Mouse (Mus musculus) gastrocnemius, adult 8-10 months (tissue): ENCODE measurements around the gene Stox2. TPM values are rescaled to one million over a fixed set of nuclear protein-coding genes. Genes with fewer than 3 reads are reported as not detected.
"Not testable (repeated sequence)": the region's sequence is repeated elsewhere in the genome, so short reads cannot be mapped to it uniquely, and the experiment has no call there.

Source experiments
- DNase-seq, 2 experiments: peaks; one replicate each; pipeline ENCODE4 v3.0.0; 2022; ENCODE audit warnings: low spot score in 2 of 2
- total RNA-seq, 4 experiments: library from RNA; stranded (reverse); gene quantifications; 2 replicates each; pipeline ENCODE4 v1.2.4; 2022

Gene Stox2
- total RNA-seq = 1 to 10 TPM; 5.0 to 6.0 (median 5.8) TPM

DNA sequence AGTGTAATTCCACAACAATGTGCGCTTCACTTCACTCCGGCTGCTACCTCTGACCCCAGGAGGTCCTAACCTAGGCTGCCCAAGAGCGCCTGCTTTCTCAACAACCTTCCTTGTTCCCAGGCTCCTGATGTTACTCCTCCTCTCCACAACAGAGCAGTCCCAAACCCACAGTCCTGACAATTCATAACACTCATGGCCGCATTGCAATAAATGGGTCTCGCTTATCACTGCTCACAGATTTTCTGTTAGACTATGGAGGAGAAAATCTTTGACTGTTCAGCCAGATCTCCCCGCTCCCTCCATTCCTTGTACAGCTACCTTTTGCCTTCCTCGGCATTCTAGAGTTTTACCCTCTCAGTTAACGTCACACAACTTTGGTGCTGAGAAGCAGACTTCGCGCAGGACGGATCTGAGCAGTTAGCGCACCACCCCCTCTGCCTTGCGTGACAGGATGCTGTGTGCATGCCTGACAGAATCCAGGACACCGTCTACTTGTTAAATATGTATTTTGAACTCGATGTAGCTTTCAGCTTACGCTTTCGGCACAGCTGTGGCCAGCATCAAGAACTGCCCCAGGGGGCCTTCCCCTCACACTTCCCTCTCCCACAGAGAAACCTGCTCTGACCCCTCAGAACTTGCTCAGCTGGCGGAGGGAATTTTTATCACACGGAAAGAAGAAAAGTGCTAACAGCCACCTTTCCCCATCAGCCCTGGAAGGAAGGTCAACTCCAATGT, at the start of gene Stox2:
Gene Stox2, minus strand, starts transcription at position 51 of the 735 bp plus-strand sequence.
- no peak for DNase-seq

DNA sequence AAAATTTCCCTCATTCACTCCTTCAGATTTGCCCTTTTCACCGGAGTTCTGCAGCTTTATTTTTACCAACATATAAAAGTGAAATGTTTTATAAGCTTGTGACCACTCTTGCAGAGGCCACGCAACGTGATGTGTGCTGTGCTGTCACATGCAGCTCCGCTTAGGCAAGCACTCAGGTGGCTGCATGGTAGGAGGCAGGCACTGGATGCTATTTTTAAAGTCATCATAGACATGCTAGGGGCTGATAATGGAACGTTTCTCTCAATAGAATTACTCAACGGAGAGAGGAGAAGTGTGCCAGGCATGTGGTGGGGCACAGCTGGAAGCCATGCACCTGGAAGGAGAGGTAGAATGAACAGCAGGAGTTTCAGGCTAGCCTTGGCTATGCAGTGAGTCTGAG, 49.3 kb upstream of the Stox2 start:
- DNase-seq = no peak

DNA sequence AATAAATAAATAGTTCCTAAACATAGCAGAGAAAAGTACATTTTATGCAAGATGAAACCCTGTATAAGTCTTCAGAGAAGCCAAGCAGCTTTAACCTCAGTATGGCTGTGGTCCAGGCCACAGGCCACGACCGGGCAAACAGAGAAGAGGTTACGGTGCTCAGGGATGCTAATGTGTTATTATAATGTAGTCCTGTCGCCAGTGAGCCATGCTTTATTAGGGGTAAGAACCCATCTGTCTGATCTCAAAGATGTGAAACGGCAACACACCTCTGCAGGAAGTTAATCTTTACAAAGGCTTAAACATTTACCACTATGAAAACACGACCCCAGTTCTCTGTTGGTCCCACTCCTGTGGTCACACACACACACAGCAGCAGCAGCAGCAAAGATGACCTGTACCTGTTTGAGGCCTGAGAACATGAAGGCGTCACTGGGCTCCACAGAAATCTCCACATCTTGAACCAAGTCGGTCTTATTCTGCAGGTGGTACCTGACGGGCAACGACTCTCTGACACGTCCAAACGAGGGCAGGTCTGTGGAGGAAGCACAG, 48.5 kb upstream of the Stox2 start:
- DNase-seq = no peak

DNA sequence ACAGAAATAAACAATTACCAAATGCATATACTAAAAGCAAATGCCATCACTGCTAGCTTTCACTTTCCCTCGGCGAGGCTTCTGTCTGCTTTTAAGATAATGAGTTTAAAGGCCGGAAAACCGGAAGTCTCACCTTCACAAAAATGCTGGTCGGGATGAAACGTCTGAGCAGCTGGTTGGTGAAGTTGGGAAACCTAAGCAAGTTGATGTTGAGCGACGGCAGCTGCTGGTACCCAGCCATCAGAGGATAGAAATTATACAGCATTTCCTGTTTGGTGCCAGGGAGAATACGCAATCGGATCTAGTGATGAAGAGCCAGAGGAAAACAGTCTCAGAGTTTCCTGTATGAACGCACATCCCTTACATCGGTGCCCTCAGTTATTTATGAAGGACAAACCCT, 46.9 kb upstream of the Stox2 start:
- no peak for DNase-seq

DNA sequence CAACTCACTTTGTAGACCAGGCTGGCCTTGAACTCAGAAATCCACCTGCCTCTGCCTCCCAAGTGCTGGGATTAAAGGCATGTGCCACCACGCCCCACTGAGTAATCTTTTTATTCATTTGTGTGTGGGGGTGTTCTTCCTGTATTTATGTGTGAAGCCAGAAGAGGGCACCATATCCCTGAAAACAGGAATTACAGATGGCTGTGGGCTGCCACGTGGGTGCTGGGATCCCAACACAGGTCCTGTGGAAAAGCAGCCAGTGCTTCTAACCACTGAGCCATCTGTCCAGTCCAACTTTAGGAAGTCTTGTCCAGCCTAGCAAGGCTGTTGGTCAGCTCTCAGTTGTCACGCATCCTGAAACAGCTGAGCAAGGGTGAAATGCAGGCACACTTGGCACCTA, 41.1 kb upstream of the Stox2 start:
- no peak for DNase-seq

DNA sequence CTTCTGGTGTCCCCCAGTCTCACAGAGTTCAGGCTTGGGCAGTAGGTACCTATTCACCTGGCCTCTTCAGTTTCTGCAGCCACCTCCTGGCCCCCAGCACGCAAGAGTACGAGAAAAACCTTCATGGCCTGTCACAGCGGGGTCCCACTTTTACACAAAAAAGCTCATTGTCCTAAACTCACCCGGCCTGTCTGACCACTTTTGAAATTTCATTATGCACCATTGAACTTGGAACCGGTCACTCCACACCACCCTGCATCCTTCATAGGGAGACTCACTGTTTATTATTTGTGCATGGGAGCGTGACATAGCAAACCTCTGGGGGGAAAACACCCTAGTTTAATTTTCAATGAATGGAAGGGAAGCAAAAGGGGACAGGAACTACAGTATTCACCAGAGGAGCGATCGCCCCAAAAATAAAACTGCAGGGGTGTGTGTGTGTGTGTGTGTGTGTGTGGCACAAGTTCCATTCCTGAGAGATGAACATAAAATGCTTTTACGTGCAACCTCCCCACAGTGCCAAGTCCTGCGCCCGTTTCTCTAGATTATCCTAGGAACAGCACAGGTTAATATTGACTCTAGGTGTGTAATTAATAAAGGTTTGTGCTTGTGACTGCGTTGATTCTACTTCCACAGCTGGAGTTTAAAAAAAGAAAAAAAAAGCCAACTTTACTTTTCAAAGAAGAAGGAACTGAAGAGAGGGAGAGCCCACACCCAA, 36.4 kb upstream of the Stox2 start:
- DNase-seq = no peak

DNA sequence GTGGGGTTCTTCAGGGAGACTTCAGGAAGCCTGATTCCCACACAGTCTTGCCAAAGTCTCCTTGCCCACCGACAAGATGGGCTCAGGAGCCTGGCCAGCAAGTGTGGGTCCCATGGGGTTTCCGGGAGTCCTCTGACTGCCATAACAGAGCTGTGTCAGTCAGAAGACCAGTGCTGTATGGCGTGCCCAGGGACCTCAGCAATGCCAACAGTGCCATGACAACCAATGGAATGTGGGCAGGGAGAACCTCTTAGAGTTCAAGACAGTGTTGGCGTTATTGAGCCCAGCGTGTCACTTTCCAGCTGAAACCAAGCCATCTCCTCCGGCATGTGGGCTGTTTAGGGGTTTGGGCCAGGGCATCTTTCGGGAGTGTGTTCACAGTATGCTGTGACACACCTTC, 33.9 kb upstream of the Stox2 start:
- DNase-seq = no peak

DNA sequence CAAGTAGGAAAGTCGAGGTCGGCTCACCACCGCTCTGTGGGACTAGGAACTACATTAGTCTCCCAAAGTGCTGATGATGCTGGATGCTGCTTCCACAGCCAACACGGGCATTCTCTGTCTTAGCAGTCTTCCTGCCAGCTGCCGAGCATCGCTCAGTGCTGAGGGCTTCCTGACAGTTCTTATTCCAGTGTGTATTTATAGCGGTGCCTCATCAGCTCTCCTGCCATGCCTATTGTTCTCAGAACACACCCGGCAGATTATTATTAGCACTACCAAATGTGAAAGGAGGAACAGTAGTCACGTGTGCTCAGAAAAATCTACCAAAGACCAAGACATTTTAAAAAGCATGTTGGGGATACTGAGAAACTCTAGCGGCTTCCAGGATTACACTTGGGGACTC, 15.5 kb upstream of the Stox2 start:
- no peak for DNase-seq

DNA sequence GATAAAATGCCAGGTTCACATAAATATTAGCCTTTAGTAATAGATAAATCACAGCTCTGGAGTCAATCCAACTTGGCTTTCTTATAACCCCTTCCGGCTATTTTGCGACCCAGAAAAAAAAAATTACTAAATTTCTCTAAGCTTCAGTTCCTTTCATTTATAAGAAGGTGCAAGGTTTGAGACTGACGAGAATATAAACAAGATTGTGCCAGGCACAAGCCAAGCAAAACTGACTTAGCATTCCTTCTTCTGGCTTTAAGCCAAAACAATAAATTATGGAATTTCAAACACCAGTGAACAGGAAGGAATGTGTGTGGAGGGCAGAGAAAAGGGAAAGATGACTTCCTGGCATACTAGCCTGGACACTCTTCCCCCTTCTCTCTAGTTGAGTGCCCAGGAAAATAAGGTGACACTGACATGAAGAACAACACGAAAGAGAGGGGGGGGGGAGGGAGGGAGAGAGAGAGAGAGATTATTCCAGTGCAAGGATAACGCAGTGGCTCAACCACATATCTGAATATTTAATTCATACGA, 13.1 kb upstream of the Stox2 start:
- DNase-seq = no peak

DNA sequence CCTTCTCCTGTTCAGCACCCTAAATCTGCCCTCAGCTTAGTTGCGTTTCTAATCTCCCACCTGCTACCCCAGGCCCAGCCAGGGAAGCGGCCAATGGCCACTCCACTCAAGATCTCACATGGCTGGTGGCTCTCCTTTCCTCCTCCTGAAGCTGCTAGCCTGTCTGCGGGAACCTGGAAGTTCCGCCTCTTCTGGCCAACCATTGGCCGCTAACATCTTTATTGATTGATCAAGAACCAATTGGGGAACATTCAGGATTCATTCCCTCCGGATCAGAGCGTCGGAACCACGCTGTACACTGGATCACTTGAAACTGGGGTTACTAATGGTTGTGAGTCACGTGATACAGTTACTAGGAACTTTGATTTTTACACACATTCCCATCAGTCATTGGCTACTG, 12.4 kb upstream of the Stox2 start:
- DNase-seq = no peak

DNA sequence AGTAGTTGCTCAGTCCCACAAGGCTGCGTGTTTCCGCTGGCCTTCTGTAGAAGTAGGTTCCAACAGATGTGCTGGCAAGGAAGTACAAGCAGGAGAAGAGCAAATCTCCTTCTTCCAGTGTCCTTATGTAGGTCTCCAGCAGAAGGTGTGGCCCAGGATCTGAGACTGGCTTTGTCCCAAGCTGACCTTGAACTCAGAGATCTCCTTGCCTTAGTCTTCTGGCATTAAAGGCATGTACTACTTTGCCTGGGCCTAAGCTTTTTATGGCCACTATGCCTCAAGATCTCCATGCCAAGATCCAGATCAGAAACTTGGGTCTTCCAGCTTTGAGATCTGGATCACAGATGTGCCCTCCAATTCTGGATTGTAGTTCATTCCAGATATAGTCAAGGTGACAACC, 3.0 kb upstream of the Stox2 start:
- DNase-seq = not testable (repeated sequence)

DNA sequence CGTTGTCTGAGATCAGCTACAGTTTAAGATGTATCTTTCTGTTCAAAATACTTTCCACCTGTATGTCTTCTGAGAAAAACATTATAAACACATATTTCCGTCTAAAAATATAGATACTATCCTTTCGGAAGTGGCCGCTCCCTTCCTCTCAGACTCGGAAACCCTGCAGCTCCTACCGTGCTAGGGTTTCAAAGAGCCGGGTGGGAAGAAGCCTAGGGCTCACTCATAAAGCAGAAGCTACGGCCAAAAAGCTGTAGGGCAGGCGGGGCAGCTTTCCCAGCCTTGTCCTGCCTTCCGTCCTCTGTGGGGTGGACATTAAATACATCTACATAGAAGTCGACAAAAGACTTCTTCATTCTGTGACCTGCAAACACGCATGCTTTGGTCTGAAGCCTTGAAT, 6.9 kb downstream of the Stox2 start:
- DNase-seq = no peak

DNA sequence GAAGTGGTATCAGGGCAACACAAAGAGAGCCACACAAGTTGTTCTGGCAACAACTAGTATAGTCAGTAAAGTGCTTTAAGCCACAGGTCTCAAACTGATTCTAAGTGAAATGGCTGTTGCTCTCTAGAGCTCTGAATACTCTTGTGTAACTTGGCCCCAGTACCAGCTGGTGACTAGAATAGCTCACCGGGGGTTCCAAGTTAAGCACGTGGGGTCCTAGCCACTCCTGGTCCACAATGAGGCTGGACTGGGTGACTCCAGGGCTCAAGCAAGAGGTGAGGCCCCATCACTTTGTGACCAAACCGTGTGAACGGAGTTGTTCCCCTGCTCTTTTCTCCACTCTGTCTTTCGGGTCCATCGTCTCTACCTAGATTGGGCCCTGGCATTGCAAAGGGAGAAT, 8.2 kb downstream of the Stox2 start:
- no peak for DNase-seq

DNA sequence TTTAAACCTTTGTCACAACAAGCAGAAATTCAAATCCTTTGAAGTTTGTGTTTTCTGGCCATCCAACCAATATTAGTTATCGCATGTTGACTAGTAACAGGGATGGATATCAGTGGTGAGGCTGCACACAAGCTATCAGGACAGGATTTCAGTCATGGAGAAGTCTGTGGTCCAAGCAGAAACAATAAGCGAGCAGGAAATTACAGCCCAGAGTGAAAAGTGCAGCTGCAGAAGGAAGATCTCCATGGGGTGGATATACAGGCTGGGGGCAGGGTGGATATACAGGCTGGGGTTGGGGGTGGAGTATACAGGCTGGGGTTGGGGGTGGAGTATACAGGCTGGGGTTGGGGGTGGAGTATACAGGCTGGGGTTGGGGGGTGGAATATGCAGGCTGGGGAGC, 10.3 kb downstream of the Stox2 start:
- DNase-seq = no peak

DNA sequence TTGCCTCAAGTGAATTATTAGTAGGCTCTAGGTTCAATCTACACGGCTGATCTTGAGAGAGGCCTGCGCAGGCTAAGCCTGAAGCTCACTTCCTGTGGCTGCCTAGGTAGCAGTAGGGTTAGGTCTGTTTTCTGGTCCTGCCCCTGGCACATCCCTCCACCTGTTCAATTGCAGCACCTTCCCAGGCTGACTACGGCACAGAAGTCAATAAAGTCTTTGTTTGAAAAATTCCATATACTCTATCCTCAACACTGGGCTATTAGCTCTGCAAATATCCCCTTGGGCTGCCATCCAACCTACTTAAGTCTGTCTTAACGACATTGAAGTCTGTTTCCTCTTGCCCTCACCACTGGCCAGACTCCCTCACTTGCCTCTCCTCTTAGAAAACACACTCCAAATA, 10.8 kb downstream of the Stox2 start:
- DNase-seq = no peak

DNA sequence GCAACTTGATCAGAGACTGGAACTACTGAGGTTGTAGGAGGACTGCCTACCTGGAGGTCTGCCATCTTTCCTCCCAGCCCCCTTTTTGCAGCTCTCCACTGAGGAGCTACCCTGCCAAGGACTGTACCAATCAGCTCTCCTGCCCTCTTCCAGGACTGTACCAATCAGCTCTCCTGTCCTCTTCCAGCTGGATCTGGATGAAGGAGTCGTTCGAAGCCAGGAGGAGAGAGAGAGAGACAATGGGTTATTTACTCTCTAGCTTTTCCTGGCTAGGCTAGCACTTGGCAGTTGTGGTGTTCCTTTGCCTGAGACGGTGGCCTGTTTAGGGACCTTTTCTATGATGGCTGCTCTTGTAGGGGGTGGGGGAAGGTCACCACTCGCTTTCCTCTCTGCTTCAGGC, 14.9 kb downstream of the Stox2 start:
- DNase-seq = no peak

DNA sequence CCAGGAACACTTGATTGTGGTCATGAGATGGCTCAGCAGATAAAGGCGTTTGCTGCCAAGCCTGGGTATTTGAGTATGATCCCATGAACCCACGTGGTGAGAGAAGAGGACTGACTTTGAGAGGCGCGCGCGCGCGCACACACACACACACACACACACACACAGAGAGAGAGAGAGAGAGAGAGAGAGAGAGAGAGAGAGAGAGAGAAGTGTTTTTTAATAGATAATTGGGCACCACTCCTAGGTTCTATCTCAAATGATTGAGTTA, 32.0 kb downstream of the Stox2 start:
- DNase-seq = not testable (repeated sequence)

DNA sequence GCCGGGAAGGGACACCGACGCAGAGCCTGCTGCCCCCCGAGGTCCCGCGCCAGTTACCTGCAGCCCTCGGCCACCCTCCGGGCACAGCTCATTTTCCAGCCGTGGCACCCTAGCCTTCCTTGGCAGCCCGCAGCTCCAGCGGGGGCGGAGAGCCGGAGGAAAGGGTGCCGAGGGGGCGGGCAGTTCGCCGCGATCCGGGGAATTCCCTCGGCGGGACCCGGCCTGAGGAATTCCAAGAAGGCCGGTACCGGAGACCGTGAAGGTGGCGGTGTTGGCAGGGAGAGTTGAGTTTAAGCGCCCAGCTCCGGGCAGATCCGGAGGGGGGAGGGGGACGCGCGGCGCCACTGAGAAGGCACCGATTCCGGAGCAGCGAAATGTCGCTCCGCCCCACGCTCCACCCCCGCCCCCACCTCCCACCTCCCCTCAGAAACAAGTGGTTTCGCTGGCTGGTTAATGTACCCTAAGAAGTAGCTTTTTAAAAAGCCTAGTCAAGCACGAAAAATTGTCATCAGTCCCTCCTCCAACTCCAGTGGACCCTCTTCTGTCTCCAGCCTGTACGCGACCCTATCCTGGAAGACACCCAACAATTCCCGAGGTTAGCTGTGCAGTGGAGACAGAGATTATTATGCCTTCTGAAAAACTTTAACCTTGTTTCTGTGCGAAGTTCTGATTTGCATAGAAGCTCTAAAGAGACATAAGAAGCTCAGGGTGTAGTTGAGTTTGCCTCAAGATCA, 32.5 kb downstream of the Stox2 start:
- peak in 1 of 2 experiments; percentile 17 for DNase-seq

DNA sequence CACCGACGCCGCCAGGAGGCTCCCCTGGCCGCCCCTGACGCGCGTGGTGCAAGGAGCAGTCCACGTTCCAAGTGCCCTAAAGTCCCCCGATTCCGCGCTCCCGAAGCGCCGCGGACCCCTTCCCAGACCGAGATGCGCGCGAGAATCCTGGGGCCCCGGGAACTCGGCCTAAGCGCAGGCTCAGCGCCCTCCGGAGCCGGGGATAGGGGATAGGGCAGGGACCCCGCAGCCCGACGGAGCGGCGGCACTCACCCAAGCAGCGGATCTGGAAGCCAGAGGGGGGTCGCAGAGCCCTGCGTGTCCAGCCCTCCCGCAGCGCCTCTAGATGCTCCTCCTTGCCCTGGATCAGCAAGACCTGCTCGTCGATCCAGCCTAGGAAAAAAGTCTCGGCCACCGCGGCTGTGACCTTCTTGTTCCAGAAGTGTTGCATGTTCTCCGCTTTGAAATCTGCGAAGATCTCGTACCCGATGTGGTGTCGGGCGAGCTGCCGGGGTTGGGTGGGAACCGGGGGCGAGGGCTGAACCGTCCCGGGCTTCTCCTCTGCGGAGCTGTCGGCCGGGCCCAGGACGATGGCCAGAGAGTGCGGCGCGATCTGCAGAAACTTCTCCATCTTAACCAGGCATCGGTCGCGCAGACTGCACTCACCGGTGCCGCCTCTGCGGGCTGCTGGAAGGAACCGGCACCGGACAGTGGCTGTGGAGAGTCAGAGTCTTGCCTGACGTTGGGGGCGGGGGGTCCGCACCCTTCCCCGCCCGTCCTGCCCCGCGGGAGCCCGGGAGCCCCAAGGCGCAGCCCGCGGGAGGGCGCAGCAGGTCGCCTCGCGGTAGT, 33.3 kb downstream of the Stox2 start:
- DNase-seq = no peak

DNA sequence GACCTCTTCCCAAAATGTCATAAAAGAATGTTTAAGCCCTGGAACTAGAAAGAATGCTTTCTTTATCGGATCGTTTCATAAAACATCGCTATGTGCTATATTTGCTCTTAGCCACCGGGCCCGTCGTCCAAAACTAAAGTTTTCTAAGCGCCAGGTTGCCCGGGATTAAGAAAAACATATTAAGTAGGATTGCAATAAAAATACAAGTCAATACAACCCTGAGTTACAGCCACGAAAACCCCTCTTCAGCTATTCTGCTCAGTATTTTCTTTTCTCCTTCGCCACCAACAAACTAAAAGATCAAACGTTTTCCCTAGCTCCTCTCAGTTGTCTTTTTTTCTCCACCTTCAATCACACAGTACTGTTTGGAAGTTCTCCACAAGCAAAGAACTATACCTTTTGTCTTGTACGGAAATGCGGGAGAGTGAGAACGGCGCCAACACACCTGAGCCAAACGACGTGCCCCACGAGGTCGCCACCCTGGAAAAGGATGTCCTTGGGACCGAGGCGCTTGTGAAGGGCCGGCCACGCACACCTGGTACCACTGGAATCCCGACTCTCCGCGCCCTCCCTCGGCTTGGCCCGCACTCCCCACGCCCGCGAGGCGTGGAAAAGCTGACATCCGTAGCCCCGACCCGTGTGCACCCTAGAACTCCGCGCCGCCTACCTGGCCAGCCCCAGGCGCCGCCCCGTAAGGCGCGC, 34.0 kb downstream of the Stox2 start:
- DNase-seq = no peak

DNA sequence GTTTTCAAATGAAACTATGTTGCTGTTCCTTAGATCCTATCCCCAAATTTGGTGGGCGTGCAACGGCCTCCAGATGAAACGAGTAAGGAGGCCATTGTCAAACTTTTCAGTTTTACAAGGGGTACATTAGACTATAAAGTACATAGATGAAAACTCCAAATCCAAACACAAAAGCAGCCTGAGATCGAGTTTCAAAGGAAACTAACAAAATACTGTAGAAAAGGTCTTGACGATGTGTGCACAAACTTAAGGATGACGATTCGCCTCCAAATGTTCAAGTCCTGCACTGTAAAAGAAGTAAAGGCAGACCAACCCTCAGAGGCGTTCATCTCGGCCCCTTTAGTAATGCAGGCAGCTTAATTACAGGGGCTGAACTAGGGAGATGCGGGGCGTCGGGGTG, 34.8 kb downstream of the Stox2 start:
- no peak for DNase-seq
